Mouse (Mus musculus): ENCODE measurements around the gene Kat5.

- TF ChIP-seq CTCF (IDR thresholded peaks at IDR 0.05; ENCODE audit: extremely low read depth, insufficient read length, insufficient replicate concordance, low read depth, low read length) (no peak), POLR2A (IDR thresholded peaks at IDR 0.05; ENCODE audit: low read depth, low read length) (no peak)
These were observed 42.9 kb downstream of the Kat5 start for GRCm38 (mm10) chr19:5567180-5567533.

All from small intestine, adult 2 months (tissue).